Mouse (Mus musculus): ENCODE measurements at regions not wholly inside any gene's neighbourhood (a gene's known extent, or its start where the extent isn't known, plus 50 kb on each side); places are given as distances from the start of the nearest gene placed in this dataset.

DNA sequence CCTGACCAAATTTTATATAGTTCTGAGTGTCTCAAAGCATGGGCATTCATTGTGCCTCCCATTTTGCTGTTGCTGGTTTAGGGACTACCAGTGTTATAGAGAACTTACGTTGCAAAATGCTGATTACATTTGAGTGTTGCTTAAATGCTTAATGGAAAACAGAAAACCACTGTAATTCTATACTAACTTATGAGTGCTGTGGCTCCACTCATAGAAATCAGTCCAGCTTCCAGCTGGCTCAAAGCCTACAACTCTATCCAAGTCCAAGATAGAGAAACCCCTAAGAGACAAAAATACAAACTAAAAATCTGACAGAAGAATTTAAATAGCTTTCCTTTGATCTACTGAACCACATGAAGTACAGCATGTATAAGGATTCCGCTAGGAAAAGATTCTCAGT is 328.7 kb upstream of the Mef2c start:
- dilution Hi-C loops (cut with MboI; ENCODE audit: extremely low pct_ligation_motif_present, extremely low pct_unique_long_range_greater_than_20kb, low sequenced_read_pairs) = no loop called here
- Histone ChIP-seq H3K27me3 (replicated peaks) (no peaks in the 10 kb centered on the region), H3K79me2 (replicated peaks; ENCODE audit: control insufficient read depth, extremely low read depth, insufficient read depth, poor library complexity, severe bottlenecking) (no peaks in the 10 kb centered on the region), H3K27ac (ENCODE audit: insufficient read depth, low read depth) (no peak overlapping the region), H3K4me1 (ENCODE audit: control insufficient read depth in 1 of 2, insufficient read depth in 2 of 2) (no peaks in the 10 kb centered on the region), H3K4me3 (replicated peaks in 1 of 3; ENCODE audit: low read depth in 2 of 3, low read length in 2 of 3, poor library complexity in 1 of 3) (no peak overlapping the region), H3K9me3 (replicated peaks; ENCODE audit: low read length) (no peaks in the 10 kb centered on the region), H3K9ac (ENCODE audit: insufficient read depth, low read depth) (no peak overlapping the region), H3K4me2 (ENCODE audit: insufficient read depth, low read depth, poor library complexity, severe bottlenecking) (no peak overlapping the region), H3K36me3 (replicated peaks in 1 of 2; ENCODE audit: control insufficient read depth in 1 of 2, insufficient read depth in 1 of 2, low read length in 1 of 2) (no peaks in the 10 kb centered on the region)
- in situ Hi-C loops (cut with MboI; ENCODE audit: low pct_ligation_motif_present, low pct_unique_long_range_greater_than_20kb, low sequenced_read_pairs) = no loop called here
- no peak for DNase-seq (ENCODE audit: extremely low read depth)
- no peak for TF ChIP-seq POLR2A (IDR thresholded peaks at IDR 0.05; ENCODE audit: low read depth, low read length)

DNA sequence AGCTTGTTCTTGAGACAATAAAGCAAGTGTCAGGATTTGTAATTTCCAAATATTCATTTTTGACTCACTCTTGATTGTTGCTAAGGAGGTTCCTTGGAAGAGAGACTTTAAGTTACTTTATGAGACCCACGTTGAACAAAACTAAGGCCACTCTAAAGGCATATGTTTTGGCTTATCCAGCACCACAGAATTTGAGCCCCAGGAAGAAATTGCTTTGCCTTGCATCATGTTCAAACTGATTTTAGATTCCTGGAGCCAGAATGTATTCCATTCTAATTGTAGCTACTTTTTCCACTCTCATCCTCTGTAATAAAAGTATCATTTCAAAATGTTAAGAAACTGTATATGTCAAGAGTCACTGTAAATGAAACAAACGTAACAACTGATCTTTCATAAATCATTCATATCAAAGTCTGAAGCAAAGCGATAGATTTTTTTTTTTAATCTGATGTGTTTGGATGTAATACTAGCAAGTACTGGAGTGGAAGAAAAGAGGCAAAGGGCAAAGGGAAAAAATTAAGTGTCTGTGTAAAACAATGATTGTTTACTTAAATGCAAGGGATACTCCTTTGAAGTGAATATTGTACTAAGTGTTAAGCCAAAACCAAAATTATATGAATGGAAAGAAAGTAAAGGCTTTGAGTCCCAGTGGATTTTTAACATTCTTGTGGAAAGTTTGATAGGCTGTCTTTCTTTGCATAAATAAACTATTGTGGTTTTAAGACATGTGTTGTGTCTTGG is 301.7 kb upstream of the Mef2c start:
- Histone ChIP-seq H3K27ac (ENCODE audit: insufficient read depth, low read depth) (no peak overlapping the region), H3K9ac (ENCODE audit: insufficient read depth, low read depth) (no peak overlapping the region), H3K9me3 (replicated peaks; ENCODE audit: low read length) (no peaks in the 10 kb centered on the region), H3K4me1 (ENCODE audit: control insufficient read depth in 1 of 2, insufficient read depth in 2 of 2) (no peaks in the 10 kb centered on the region), H3K4me2 (ENCODE audit: insufficient read depth, low read depth, poor library complexity, severe bottlenecking) (no peak overlapping the region), H3K4me3 (replicated peaks in 1 of 3; ENCODE audit: low read depth in 2 of 3, low read length in 2 of 3, poor library complexity in 1 of 3) (no peak overlapping the region), H3K36me3 (replicated peaks in 1 of 2; ENCODE audit: control insufficient read depth in 1 of 2, insufficient read depth in 1 of 2, low read length in 1 of 2) (no peaks in the 10 kb centered on the region), H3K27me3 (replicated peaks) (no peaks in the 10 kb centered on the region), H3K79me2 (replicated peaks; ENCODE audit: control insufficient read depth, extremely low read depth, insufficient read depth, poor library complexity, severe bottlenecking) (no peaks in the 10 kb centered on the region)
- dilution Hi-C loops (cut with MboI; ENCODE audit: extremely low pct_ligation_motif_present, extremely low pct_unique_long_range_greater_than_20kb, low sequenced_read_pairs) (no loop called here), in situ Hi-C loops (cut with MboI; ENCODE audit: low pct_ligation_motif_present, low pct_unique_long_range_greater_than_20kb, low sequenced_read_pairs) (no loop called here)
- TF ChIP-seq E2F4 (IDR thresholded peaks at IDR 0.05; ENCODE audit: insufficient replicate concordance, low read depth, low read length) (no peak), ZKSCAN1 (IDR thresholded peaks at IDR 0.05; ENCODE audit: borderline replicate concordance, low read depth, low read length) (no peak), PAX5 (IDR thresholded peaks at IDR 0.05; ENCODE audit: low read length) (no peak), USF1 (IDR thresholded peaks at IDR 0.05; ENCODE audit: low read depth, low read length) (no peak)
- no peak for DNase-seq (ENCODE audit: extremely low read depth)

DNA sequence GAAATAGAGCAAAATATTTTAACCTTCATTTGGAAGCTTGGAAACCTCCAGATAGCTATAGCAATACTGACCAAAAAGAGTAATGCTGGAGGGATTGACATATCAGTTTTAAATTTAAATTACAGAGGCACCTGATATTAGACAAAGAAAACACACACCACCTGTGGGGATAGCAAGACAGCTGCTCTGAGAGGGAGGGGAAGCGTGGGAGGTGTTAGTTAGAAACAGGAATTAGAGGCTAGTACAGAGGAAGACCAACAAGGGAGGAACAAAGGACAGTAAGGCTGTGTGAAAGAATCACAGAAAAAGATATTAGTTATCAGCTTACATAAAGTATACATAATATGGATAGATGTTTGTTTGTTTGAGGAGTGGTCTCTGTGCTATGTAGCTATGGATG is 297.2 kb upstream of the Mef2c start:
- Histone ChIP-seq H3K27ac (ENCODE audit: insufficient read depth, low read depth) (no peak overlapping the region), H3K36me3 (replicated peaks in 1 of 2; ENCODE audit: control insufficient read depth in 1 of 2, insufficient read depth in 1 of 2, low read length in 1 of 2) (no peaks in the 10 kb centered on the region), H3K27me3 (replicated peaks) (no peaks in the 10 kb centered on the region), H3K4me2 (ENCODE audit: insufficient read depth, low read depth, poor library complexity, severe bottlenecking) (no peak overlapping the region), H3K4me3 (replicated peaks in 1 of 3; ENCODE audit: low read depth in 2 of 3, low read length in 2 of 3, poor library complexity in 1 of 3) (no peak overlapping the region), H3K4me1 (ENCODE audit: control insufficient read depth in 1 of 2, insufficient read depth in 2 of 2) (no peaks in the 10 kb centered on the region), H3K9me3 (replicated peaks; ENCODE audit: low read length) (no peaks in the 10 kb centered on the region), H3K9ac (ENCODE audit: insufficient read depth, low read depth) (no peak overlapping the region), H3K79me2 (replicated peaks; ENCODE audit: control insufficient read depth, extremely low read depth, insufficient read depth, poor library complexity, severe bottlenecking) (no peaks in the 10 kb centered on the region)
- no peak for DNase-seq (ENCODE audit: extremely low read depth)
- in situ Hi-C loops (cut with MboI; ENCODE audit: low pct_ligation_motif_present, low pct_unique_long_range_greater_than_20kb, low sequenced_read_pairs) (no loop called here), dilution Hi-C loops (cut with MboI; ENCODE audit: extremely low pct_ligation_motif_present, extremely low pct_unique_long_range_greater_than_20kb, low sequenced_read_pairs) (no loop called here)
- TF ChIP-seq GABPA (IDR thresholded peaks at IDR 0.05; ENCODE audit: insufficient replicate concordance, low read depth, low read length) (no peak), POLR2AphosphoS2 (IDR thresholded peaks at IDR 0.05; ENCODE audit: low read depth, low read length) (no peak), SMC3 (IDR thresholded peaks at IDR 0.05; ENCODE audit: low read depth, low read length) (no peak), POLR2A (IDR thresholded peaks at IDR 0.05; ENCODE audit: low read depth, low read length) (no peak), CTCF (conservative IDR thresholded peaks at IDR 0.05 in 1 of 2, IDR thresholded peaks at IDR 0.05 in 1 of 2; ENCODE audit: low read depth in 2 of 2, low read length in 2 of 2) (no peak), ZKSCAN1 (IDR thresholded peaks at IDR 0.05; ENCODE audit: borderline replicate concordance, low read depth, low read length) (no peak), ELF1 (IDR thresholded peaks at IDR 0.05; ENCODE audit: low read depth, low read length) (no peak), MYC (IDR thresholded peaks at IDR 0.05; ENCODE audit: low read depth, low read length) (no peak), RAD21 (IDR thresholded peaks at IDR 0.05; ENCODE audit: low read depth, low read length) (no peak), MXI1 (IDR thresholded peaks at IDR 0.05; ENCODE audit: low read depth, low read length) (no peak), MEF2A (IDR thresholded peaks at IDR 0.05; ENCODE audit: borderline replicate concordance, low read depth, low read length) (no peak), RCOR1 (conservative IDR thresholded peaks at IDR 0.05; ENCODE audit: low read depth, low read length) (no peak), UBTF (IDR thresholded peaks at IDR 0.05; ENCODE audit: low read depth, low read length) (no peak)
